Mouse (Mus musculus): ENCODE data around the gene Zdhhc16. TPM values are rescaled to one million over a fixed set of nuclear protein-coding genes. Genes with fewer than 3 reads are reported as not detected.

Gene Zdhhc16
- polyA plus RNA-seq, 1 experiment from 2014 or later, result 24.9 TPM

GRCm38 (mm10) chr19:41952287-41952686 lies 19.0 kb downstream of the Zdhhc16 start:
- Histone ChIP-seq H3K36me3 (replicated peaks; ENCODE audit: insufficient read depth, low read length) (peaks cover 89% of the 10 kb centered on the region), H3K4me2 (ENCODE audit: low read depth, low read length) (no peak overlapping the region), H3K9me3 (ENCODE audit: low read length) (no peaks in the 10 kb centered on the region), H3K4me1 (ENCODE audit: insufficient read depth) (no peaks in the 10 kb centered on the region), H3K27me3 (ENCODE audit: insufficient read depth, low read length) (no peaks in the 10 kb centered on the region), H3K4me3 (ENCODE audit: low read depth, low read length) (no peak overlapping the region), H3K27ac (ENCODE audit: low read depth) (no peak overlapping the region), H3K9ac (replicated peaks) (no peak overlapping the region)
- WGBS (ENCODE audit: insufficient replicate concordance), result 78% methylated on average over 4 of the region's 4 CpGs
- no peak for DNase-seq
- no peak for ATAC-seq
- TF ChIP-seq EP300 (IDR thresholded peaks at IDR 0.05; ENCODE audit: low read depth), result no peak
- TF ChIP-seq CTCF (IDR thresholded peaks at IDR 0.05; ENCODE audit: low read depth), result peak; percentile 64

GRCm38 (mm10) chr19:41953574-41953973 lies 20.3 kb downstream of the Zdhhc16 start:
- WGBS (ENCODE audit: insufficient replicate concordance), result 87% methylated on average over 3 of the region's 3 CpGs
- Histone ChIP-seq H3K4me3 (ENCODE audit: low read depth, low read length) (no peak overlapping the region), H3K9ac (replicated peaks) (no peak overlapping the region), H3K27ac (ENCODE audit: low read depth) (no peak overlapping the region), H3K27me3 (ENCODE audit: insufficient read depth, low read length) (no peaks in the 10 kb centered on the region), H3K9me3 (ENCODE audit: low read length) (no peaks in the 10 kb centered on the region), H3K4me2 (ENCODE audit: low read depth, low read length) (no peak overlapping the region), H3K4me1 (ENCODE audit: insufficient read depth) (no peaks in the 10 kb centered on the region), H3K36me3 (replicated peaks; ENCODE audit: insufficient read depth, low read length) (peaks cover 88% of the 10 kb centered on the region)
- no peak for TF ChIP-seq CTCF (IDR thresholded peaks at IDR 0.05; ENCODE audit: low read depth)
- DNase-seq (no peak), ATAC-seq (no peak)

GRCm38 (mm10) chr19:41969618-41970017 lies 36.3 kb downstream of the Zdhhc16 start:
- H3K27ac ChIP-seq (ENCODE audit: low read depth), result no peak overlapping the region
- H3K4me3 ChIP-seq (ENCODE audit: low read depth, low read length), result no peak overlapping the region
- H3K4me2 ChIP-seq (ENCODE audit: low read depth, low read length), result no peak overlapping the region
- no peaks in the 10 kb centered on the region for H3K4me1 ChIP-seq (ENCODE audit: insufficient read depth)
- H3K9me3 ChIP-seq (ENCODE audit: low read length), result no peaks in the 10 kb centered on the region
- H3K36me3 ChIP-seq (replicated peaks; ENCODE audit: insufficient read depth, low read length), result peaks cover 27% of the 10 kb centered on the region
- H3K9ac ChIP-seq (replicated peaks), result no peak overlapping the region
- TF ChIP-seq CTCF (IDR thresholded peaks at IDR 0.05; ENCODE audit: low read depth), result no peak
- ATAC-seq (no peak), DNase-seq (no peak)
- 87% methylated on average over 7 of the region's 7 CpGs for WGBS (ENCODE audit: insufficient replicate concordance)
- no peaks in the 10 kb centered on the region for H3K27me3 ChIP-seq (ENCODE audit: insufficient read depth, low read length)

GRCm38 (mm10) chr19:41973891-41974794 lies 40.9 kb downstream of the Zdhhc16 start:
- no peak overlapping the region for H3K9ac ChIP-seq (replicated peaks)
- H3K27me3 ChIP-seq (ENCODE audit: insufficient read depth, low read length), result no peaks in the 10 kb centered on the region
- DNase-seq, result no peak
- 76% methylated on average over 13 of the region's 13 CpGs for WGBS (ENCODE audit: insufficient replicate concordance)
- no peak overlapping the region for H3K27ac ChIP-seq (ENCODE audit: low read depth)
- H3K4me3 ChIP-seq (ENCODE audit: low read depth, low read length), result no peak overlapping the region
- H3K9me3 ChIP-seq (ENCODE audit: low read length), result no peaks in the 10 kb centered on the region
- no peak for ATAC-seq
- no peak overlapping the region for H3K4me2 ChIP-seq (ENCODE audit: low read depth, low read length)
- TF ChIP-seq CTCF (IDR thresholded peaks at IDR 0.05; ENCODE audit: low read depth) (no peak), EP300 (IDR thresholded peaks at IDR 0.05; ENCODE audit: low read depth) (no peak)
- H3K36me3 ChIP-seq (replicated peaks; ENCODE audit: insufficient read depth, low read length), result no peaks in the 10 kb centered on the region; the same call in 1 of the 2 replicates
- H3K4me1 ChIP-seq (ENCODE audit: insufficient read depth), result peaks cover 3% of the 10 kb centered on the region; the same call in 1 of the 2 replicates

GRCm38 (mm10) chr19:41980422-41980818 lies 47.1 kb downstream of the Zdhhc16 start:
- Histone ChIP-seq H3K9me3 (ENCODE audit: low read length) (no peaks in the 10 kb centered on the region), H3K9ac (replicated peaks) (peak overlapping the region; percentile 73), H3K27me3 (ENCODE audit: insufficient read depth, low read length) (peaks cover 13% of the 10 kb centered on the region), H3K4me1 (ENCODE audit: insufficient read depth) (peaks cover 18% of the 10 kb centered on the region), H3K36me3 (replicated peaks; ENCODE audit: insufficient read depth, low read length) (0 out of 2 replicates have a peak, but pooled peaks cover 4% of the 10 kb centered on the region), H3K27ac (ENCODE audit: low read depth) (peak overlapping the region; percentile 94), H3K4me2 (ENCODE audit: low read depth, low read length) (peak overlapping the region; percentile 99), H3K4me3 (ENCODE audit: low read depth, low read length) (peak overlapping the region; percentile 92)
- DNase-seq, result peak; percentile 66
- no peak for TF ChIP-seq CTCF (IDR thresholded peaks at IDR 0.05; ENCODE audit: low read depth)
- no peak for TF ChIP-seq EP300 (IDR thresholded peaks at IDR 0.05; ENCODE audit: low read depth)
- WGBS (ENCODE audit: insufficient replicate concordance), result under 1% methylated on average over 16 of the region's 16 CpGs
- peak; percentile 5 for ATAC-seq

- Histone ChIP-seq H3K9ac (replicated peaks) (peak within 1 kb of the TSS; percentile 86), H3K27ac (ENCODE audit: low read depth) (peak within 1 kb of the TSS; percentile 94), H3K9me3 (ENCODE audit: low read length) (no peaks in the 10 kb centered on the region), H3K36me3 (replicated peaks; ENCODE audit: insufficient read depth, low read length) (0 out of 2 replicates have a peak, but pooled peaks cover 4% of the 10 kb centered on the region), H3K4me1 (ENCODE audit: insufficient read depth) (peaks cover 18% of the 10 kb centered on the region), H3K27me3 (ENCODE audit: insufficient read depth, low read length) (peaks cover 13% of the 10 kb centered on the region), H3K4me2 (ENCODE audit: low read depth, low read length) (peak within 1 kb of the TSS; percentile 99), H3K4me3 (ENCODE audit: low read depth, low read length) (peak within 1 kb of the TSS; percentile 92)
- TF ChIP-seq EP300 (IDR thresholded peaks at IDR 0.05; ENCODE audit: low read depth) (no peak; the same call in 1 of the 2 replicates), CTCF (IDR thresholded peaks at IDR 0.05; ENCODE audit: low read depth) (peak; percentile 40)
- DNase-seq, result peak; percentile 100
- ATAC-seq, result peak; percentile 90
- WGBS (ENCODE audit: insufficient replicate concordance), result 4% methylated on average over 37 of the region's 68 CpGs
Measured at GRCm38 (mm10) chr19:41980819-41981594, 47.7 kb downstream of the Zdhhc16 start, which contains the start of gene Mms19. Gene Mms19 (minus strand): TSS chr19:41981157.

Measured in liver, postnatal 0 days (tissue).